Mouse (Mus musculus) thymus, postnatal 10 days (tissue): Measurements from ENCODE around the gene Mrpl12.
"Not testable (repeated sequence)": the region's sequence is repeated elsewhere in the genome, so short reads cannot be mapped to it uniquely, and the experiment has no call there.

Experiments used
- DNase-seq, 2 experiments: peaks; one replicate each; pipeline ENCODE4 v3.0.0; 2021; ENCODE audit warnings: low spot score in 2 of 2

Gene Mrpl12

DNA sequence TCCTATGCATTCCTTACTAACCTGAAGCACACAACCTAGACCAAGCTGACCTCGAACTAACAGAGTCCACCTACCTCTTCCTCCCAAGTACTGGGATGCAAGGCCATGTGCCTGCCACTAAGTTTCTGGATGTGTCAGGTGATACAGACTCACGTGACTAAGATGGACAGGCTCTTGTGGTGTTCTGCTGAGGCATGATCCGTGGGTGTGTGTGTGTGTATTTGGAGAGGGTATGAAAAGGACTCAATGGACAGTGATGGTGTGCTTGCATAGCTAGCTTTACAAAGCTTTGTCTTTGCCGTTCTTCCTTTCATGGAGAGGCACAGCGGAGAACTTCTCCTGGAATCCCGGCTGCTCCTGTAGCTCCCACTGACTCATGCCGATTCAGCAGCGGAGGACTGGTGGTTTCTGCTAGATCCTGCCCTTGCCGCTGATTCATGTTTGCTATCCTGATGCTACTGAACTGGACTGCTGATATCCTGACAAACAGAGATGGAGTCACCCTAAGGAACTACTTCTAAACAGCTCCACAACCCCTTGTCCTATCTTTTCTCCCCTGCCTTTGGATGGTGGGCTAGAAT, 24.0 kb downstream of the Mrpl12 start:
- no peak for DNase-seq

DNA sequence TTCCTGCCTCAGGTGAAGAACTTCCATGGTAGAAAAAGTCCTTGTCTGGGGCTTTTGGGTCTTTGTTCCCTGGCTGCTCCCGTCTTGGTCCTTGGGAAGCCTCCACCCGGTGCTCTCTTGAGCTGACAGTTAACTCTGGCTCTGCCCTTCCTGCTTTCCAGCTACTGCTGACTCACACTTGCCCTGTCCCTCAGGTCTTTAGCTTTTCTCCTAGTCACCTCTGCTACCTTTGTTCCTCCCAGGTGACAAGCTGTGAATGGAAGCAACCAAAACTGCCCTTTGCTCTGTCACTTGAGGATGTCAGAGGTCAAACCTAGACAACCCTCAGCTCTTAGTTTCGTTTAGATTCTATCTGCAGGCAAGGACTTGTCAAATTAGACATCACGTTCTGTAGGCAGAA, 25.5 kb downstream of the Mrpl12 start:
- no peak for DNase-seq

DNA sequence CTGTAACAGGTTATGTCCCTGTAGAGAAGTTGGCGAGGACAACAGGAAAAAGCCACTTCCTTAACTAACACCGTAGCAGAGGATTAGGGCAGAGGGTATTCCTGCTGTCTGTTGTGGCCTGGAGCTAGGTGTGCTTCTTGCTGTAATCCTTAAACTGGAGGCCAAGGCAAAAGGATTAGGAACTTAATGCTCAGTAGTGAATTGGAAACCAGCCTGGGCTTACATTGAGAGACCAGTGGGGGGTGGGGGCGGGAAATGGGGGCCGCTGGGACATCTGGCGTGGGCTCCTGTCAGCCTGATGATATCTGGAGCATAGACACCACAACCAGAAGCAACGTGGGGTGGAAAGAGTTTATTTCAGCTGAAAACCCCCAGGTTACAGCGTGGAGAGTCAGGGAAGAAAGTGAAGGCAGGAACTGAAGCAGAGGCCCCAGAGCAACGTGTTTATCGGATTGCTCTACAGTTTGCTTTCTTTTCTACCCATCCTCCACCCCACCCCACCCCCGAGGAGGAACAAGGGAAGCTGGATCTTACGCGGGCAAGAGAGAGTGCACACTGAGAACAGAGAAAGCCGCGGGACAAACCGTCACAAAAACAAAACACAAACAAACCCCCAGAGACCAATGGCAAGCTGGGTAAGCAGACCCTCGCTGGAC, 26.1 kb downstream of the Mrpl12 start:
- peak in 1 of 2 experiments; percentile 53 for DNase-seq

DNA sequence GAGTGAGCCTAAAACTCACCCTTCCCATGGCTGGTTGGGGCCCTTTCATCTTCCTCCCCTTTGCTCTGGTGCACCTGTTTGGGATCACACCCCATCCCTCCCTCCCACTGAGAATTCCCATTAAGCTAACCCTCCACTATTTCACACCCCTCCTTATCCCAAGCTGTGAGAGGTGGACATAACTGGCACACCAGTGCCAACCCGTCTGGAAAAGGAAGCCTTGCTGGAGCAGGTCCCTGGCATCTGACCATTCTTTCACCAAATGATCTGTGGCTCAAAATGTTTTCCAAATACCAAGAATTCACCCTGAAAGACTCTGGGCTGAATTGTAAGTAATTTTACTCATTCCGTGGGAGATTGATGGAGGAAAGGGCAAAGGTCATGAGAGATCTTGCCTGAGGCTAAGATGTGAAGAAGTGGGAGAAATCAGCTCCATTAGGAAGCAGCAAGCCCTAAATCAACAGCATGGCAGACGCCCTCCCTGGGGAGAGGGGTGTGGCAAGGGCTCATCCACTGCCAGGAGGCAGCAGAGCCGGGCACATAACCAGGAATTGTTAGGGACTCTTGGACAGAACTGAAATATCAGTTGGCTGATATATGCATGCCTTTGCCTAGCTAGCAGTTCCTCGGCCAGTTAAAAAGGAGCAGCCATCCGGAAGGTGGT, 28.5 kb downstream of the Mrpl12 start:
- no peak for DNase-seq

- not testable (repeated sequence) for DNase-seq
These were observed 29.8 kb downstream of the Mrpl12 start for GRCm38 (mm10) chr11:120514262-120514661.

GRCm38 (mm10) chr11:120515611-120516010, 31.2 kb downstream of the Mrpl12 start:
- peak; percentile 64 to 86 for DNase-seq

- no peak for DNase-seq
These were observed 32.7 kb downstream of the Mrpl12 start for GRCm38 (mm10) chr11:120517147-120517546.

- no peak for DNase-seq
These were observed 33.6 kb downstream of the Mrpl12 start for GRCm38 (mm10) chr11:120518027-120518426.

- no peak for DNase-seq
These were observed 34.1 kb downstream of the Mrpl12 start for GRCm38 (mm10) chr11:120518558-120518957.

- DNase-seq = no peak
These were observed 35.3 kb downstream of the Mrpl12 start for GRCm38 (mm10) chr11:120519738-120520137.

- no peak for DNase-seq
These were observed 36.1 kb downstream of the Mrpl12 start for GRCm38 (mm10) chr11:120520498-120520897.

DNA sequence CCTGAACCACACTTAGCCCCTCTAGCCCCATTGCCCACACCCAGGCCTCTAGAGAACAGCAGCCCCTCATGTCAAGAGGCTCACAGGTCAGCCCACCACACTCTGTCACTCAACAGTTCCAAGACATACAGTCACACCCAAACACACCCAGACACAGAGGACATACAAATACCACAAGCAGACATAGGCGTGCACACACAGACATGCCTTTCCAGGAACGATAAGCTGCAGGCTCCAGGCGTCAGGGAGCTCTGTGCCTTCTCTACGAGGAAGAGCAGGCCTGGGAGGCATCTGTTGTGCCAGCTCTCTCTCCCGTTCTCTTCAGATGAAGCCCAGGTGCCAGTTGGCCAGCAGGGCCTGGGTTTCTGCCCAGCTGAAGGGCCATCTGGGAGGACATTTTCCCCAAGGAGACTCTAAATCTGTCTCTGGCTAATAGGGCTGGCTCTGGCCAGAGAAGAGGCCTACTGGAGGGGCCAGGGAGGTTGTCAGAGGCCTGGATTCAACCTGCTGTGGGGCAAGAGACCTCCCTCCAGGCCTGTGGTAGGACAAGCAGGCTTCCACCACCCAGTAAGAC, 36.6 kb downstream of the Mrpl12 start:
- no peak for DNase-seq

DNA sequence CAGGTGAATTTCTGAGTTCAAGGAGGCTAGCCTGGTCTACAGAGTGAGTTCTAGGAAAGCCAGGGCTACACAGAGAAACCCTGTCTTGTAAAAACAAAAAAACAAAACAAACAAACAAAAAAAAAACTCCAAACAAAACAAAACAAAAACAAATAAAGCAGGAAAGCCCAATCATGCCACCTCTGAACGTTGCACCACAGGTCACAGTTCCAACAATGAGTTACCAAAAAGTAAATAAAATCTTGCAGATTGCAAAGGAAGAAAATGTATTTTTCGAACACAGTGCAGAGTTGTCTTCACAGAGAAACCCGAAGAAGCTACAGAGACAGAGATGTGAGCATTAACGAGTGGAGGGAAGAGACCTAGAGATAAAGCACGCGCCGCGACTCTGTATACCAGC, 38.2 kb downstream of the Mrpl12 start:
- no peak for DNase-seq

- no peak for DNase-seq
These were observed 41.5 kb downstream of the Mrpl12 start for GRCm38 (mm10) chr11:120525959-120526358.

- DNase-seq = no peak
These were observed 43.4 kb downstream of the Mrpl12 start for GRCm38 (mm10) chr11:120527690-120528354.

DNA sequence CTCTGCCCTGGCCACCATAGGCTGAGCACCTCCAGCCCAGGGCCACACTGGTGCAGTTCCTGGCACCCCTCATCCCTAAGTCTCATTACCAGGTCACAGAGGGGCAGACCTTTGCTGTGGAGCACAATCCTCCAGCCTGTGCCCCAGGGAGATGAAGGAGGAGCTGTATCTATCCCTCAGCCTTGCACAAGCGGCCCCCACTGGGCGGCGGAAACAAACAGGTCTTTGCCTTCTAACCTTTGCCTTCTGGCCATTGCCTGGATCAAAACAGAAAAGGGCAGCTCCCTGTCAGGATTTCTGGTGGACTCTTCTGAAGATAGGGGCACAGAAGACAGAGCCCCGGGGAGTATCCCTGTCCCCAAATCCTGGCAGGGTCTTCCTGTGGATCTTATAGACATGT, 44.5 kb downstream of the Mrpl12 start:
- DNase-seq = no peak

- DNase-seq = no peak
These were observed 45.9 kb downstream of the Mrpl12 start, which contains the start of gene Gcgr for GRCm38 (mm10) chr11:120530085-120530964. Gcgr (plus strand) TSS chr11:120530699.

DNA sequence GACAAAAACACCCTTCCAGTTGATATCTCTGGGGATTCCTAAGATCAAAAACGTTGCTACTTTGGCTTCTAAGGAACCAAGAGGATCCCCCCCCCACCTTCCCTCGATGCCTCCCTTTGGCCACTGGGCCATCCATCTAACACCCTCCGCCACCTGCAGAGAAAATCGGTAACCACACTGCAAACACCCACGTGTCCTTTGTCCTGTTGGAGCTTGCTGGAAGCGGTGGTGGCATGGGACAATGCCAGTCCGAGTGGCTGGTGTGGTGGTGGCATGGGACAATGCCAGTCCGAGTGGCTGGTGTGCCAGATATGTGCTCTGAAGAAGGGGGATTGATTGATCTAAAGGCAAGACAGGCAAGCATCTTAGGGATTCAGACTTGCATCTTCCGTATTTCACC, 47.2 kb downstream of the Mrpl12 start:
- DNase-seq = no peak

DNA sequence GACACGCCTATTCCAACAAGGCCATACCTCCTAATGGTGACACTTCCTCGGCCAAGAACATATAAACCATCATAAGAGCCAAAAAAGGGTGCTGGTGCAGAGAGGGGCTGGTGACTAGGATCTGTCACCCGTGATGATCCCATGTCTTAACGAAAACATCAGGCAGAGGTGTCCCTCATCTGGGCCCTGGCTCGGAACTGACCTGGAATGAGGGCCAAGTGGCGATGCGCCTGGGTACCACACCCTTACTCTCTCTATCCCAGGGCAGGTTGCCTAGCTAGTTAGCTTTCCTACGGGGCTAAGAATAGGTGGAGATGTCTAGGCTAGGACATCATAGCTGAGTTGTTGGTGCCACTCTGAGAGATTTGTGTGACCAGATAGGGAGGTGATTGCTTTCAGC, 49.7 kb downstream of the Mrpl12 start:
- DNase-seq = no peak

DNA sequence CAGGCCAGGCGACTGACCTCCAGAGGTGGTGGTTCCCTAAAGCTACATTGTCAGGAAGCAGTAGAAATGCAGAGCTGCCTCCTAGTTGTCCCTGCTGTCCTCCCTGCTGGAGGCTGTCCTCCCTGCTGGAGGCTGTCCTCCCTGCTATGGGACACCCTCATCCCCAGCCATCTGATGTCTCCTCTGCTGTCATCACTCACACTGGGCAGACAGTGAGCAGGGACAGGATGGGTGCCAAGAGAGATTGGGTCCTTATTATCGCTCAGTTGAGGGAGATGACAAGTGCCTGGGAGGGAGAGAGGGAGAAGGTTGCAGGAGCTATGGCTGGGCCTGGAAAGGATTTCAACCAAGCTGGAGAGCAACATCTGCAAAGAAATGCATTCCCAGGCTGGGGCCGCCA, 50.7 kb downstream of the Mrpl12 start:
- DNase-seq = no peak

DNA sequence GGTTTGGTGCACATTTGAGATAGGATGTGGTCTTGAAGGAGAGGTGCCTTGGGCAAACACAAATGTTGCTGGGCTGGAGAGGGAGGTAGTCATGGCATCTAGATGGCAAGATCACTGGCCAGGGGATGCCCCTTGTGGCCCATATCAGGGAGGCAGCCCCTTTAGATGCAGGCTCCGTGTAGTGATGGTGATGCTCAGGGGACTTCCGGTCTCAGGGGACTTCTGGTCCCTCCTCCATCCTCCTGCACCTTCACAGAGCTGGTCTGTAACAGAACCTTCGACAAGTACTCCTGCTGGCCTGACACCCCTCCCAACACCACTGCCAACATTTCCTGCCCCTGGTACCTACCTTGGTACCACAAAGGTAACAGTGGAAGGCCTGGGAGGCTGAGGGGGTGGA, 51.4 kb downstream of the Mrpl12 start:
- no peak for DNase-seq
